Mouse (Mus musculus) retina, postnatal 1 day (tissue): ENCODE data around the gene Sox5.

Source experiments
- DNase-seq: peaks from one replicate; pipeline ENCODE4 v3.0.0-alpha.2; 2012

Sox5 gene

DNA sequence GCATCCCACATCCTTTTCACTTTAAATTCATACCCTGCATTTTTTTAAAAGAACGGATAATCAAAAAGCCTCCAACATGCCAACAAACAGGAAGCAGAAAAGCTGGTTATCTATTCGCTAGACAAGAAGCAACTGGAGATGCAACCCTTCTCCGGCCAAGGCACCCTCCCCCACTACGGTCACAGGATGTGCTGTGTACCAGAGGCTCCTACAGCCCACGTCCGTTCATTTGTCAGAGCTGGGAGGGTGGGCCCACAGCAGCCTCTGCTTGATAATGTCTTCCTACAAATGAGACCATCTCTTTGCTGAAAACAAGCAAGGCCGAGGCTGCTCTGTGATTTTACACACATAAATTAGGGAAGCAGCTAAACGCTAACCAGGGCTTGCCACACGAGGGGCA, 69.9 kb downstream of the Sox5 start:
- peak; percentile 33 for DNase-seq

GRCm38 (mm10) chr6:144710816-144711215, 71.0 kb downstream of the Sox5 start:
- no peak for DNase-seq

GRCm38 (mm10) chr6:144709614-144710180, 72.1 kb downstream of the Sox5 start:
- no peak for DNase-seq

GRCm38 (mm10) chr6:144708410-144708809, 73.4 kb downstream of the Sox5 start:
- DNase-seq = no peak

DNA sequence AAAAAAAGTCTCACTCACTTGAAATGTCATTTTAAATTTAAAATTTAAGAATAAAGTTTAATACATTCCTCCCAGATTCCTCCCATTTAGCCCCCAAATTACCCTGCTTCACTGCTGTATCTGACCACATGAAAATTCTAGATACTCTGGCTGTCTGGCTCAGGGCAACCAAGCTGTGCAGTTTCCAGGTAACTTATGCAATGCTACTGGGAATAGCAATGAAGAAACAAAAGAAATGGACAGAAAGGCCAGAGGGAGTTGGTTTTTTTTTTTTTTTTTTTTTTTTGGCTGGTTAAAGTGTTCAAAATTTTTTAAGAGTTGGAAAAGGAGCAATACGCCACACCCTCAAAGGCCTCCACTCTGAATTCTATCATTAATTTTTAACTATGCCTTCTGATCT, 73.8 kb downstream of the Sox5 start:
- DNase-seq = no peak

- DNase-seq = no peak
Measured at GRCm38 (mm10) chr6:144704962-144705361, 76.8 kb downstream of the Sox5 start.

- DNase-seq = no peak
Measured at GRCm38 (mm10) chr6:144695660-144696059, 86.1 kb downstream of the Sox5 start.

DNA sequence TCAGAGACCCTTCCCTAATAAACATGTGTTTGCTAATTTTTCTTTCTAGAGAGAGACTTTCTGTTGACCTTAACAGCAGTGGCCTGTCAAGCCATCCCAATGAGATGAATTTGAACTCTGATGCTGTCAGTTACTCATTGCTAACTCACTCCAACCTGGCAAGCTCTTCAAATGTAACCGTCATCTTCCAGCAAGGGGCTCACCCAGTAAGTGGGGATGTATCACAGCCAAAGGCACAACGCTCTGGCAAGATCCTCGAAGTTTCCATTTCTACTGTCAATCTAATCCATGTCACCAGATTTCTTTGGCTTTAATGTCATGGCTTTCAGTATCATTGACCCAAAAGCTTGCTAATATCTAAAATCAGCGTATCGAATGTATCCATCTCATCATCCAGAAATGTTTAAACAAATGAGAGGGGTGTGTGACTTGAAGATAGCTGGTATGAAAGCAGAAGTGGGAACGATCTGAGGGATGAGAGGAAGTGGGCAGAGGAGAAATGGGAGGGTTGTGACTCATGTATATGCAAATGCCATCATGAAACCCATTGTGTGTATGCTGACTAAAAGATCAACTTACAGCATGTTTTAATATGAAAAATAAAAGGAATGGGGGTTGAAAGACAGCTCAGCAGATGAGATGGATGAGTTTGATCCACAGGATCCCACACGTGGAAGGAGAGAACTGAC, 88.4 kb downstream of the Sox5 start:
- DNase-seq = no peak

DNA sequence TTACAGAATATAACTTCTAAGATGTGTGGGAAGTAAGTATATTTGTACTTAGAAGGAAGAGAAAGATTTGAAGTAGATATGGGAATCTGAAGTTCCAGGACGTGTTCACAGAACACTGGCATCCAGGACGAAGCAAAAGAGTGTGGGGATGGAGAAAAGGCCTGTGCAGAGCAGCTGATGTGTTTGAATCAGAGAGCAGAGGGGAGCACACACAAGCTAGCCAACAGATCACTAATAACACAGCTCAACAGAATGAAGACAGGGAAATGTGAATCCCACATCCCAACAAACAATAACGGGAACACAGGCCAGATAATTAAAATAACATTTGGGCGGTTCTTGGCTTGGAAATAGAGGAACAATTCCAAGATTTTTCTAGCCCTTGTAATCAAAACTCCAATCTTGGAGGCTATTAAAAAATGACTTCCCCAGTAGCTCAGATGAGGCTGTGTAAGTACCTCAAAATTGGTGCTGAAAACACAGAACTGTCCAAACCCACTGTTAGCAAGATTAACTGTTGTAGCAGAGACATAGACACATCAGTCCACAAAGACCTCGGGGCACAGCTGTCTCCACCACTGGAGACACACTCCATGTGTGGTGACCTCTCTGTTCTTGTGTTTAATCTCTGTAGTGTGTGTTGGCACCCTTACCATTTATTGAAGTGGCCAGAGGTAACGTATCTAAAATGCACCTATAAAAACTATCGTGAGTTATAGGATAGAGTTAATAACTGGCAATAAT, 90.3 kb downstream of the Sox5 start:
- no peak for DNase-seq

- no peak for DNase-seq
Measured at GRCm38 (mm10) chr6:144689076-144689475, 92.7 kb downstream of the Sox5 start.

GRCm38 (mm10) chr6:144687681-144688080, 94.1 kb downstream of the Sox5 start:
- DNase-seq = no peak

GRCm38 (mm10) chr6:144681045-144681789, 100.6 kb downstream of the Sox5 start:
- DNase-seq = no peak

DNA sequence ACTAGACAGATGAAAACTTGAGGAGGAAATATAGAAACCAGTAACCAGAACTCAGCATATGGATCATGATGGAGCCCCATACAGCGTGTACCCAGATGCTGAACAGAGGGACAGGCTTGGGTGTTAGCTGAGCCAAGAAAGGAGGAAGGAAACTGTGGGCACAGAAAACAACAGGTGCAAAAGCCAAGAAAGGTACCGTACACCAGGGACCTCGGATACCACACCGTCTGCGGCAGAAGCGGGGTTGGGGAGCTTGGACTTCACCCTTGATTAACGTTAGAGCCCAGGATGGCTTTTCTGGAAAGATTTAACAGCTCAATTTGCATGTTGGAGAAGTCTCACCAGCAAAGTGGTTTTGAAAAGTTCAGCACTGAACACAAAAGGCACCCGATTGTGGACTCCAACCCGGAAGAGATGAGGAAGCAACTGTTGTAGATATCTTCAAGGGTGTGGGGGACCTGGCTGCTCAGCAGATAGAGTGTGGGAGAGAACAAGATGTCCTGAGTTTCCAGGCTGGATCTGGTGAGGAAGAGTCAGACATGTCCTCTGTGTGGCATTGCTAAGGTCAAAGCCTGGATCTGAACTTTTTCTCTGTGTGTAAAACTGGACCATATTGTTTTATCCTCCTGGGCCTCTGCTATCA, 104.2 kb downstream of the Sox5 start:
- no peak for DNase-seq

DNA sequence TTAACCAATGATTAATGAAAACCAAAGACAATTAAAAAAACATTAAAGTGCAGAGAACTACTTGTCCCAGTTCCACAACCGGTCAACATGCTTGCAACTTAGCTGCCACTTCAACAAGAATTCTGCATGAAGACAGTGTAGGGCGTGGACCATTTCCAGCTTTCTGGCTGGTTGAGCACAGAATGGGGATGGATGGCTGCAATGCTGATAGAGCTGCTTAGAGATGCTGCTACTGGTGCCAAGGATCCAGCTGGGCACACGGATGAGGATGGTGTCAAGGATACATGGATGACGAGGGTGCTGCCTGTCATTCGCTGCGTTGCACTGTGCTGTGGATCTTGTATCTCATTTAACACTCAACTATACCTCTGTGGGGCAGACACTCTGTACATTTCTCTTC, 106.7 kb downstream of the Sox5 start:
- no peak for DNase-seq

GRCm38 (mm10) chr6:144673906-144674305, 107.9 kb downstream of the Sox5 start:
- no peak for DNase-seq

DNA sequence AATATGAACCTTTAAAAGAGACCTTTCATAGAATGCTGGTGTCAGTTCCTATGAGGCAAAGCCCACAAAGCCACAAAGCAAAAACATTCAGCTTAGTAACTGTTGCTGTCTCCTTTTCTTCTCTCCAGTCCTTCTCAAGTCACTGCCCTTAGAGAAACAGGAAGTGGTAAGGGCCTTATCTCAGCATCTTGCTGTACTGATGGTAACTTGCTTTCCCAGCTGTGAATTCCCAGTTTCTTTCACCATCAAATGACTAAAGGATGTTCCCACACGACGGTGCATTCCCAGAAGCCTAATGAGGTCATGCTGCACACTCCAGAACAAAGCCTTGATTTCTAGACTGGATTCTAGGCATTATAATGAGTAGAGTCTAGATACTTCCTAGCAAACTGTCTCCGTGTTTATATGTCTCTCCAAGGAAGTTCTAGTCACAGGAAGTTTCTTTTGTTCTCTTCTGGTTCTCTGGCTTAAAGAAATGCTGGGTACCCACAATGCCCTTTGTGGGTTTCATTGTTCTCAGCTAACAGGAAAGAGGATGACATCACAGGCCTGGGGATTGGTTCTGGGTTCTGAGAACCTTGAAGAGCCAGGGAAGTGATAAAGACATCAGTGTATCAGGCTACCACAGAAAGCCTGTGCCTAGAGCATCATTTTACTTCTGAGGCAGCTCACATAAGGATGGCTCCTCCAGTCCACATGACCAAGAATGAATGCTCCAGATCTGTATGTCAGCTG, 111.2 kb downstream of the Sox5 start:
- peak; percentile 39 for DNase-seq

DNA sequence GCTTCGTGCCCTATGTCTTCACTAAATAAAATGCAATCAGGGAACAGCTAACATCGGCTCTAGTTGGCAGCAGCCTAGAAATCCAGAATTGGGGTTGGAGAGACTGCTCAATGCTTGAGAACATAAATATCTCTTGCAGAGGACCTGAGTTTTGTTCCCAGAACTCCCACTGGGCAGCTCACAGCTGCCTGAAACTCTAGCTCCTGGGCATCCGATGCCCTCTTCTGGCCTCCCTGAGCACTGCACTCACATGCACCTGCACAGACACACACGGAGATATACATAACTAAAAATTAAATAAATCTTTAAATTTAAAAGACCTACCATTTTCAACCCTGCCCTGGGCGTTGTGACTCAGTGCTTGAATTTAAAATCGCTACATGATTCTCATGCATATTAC, 115.2 kb downstream of the Sox5 start:
- no peak for DNase-seq

GRCm38 (mm10) chr6:144664765-144665164, 117.0 kb downstream of the Sox5 start:
- DNase-seq = no peak

DNA sequence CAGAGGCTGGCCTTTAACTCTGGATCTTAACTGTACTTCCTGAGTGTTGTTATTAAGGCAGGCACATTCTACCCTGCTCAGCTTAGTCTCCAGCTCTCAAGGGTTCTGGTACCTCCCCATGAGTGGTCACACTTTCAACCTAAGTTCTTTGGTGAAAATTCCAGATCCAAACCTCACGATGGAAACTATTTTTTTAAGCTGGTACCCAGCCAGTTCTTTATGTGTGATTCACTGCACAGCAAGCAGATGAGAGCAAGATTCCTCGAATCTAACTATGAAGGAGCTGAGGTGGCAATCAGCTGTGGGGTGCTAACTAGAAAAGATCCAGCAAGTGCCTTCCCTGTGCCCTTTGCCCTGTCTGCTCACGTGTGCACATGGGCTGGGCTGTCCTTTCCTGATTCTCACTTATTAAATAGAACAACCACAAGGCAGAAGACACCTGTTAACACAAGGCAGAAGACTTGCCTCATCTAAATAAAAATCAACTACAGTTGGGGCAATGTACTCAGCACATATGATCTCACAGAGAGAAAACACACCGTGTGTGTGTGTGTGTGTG, 118.2 kb downstream of the Sox5 start:
- DNase-seq = no peak

DNA sequence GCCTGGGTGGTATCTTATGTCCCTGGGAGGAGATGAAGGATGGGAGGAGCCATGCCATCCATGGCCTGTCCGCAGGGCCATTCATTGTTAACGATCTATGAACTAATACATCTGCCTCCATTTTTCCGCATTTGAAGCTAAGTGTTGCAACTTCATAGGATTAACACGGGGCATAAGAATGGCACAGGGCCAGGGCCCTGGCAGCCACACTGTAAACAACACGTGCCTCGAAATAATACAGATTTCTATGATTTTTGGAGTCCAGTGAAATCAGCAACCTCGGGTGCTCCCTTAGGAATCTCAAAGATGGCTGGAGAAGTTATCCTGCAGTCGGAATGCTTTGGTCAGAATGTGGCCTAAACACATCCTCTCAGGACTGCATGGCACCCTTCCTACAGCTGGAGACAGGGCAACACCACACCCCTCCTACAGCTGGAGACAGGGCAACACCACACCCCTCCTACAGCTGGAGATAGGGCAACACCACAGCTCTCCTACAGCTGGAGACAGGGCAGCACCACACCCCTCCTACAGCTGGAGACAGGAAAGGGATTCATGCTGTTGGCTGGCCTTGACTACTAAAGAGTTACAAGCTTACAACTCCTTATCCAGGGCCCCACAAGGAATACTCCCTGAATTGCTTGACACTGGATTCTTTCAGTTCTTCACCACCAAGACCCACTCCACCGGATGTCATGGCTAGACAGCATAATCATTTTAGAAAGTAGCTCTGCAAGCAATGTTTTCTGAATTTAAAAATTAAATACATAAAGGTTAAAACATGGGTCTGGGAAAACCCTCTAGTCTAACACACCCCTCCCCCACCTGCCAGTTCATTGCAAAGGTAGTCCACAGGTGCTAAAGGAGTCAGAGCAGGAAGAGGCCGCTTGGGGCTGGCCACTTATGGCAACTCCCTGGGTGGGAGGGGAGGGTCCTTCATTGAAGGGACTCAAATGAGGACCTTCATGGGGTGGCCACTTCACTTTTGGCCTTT, 122.4 kb downstream of the Sox5 start:
- no peak for DNase-seq

- peak; percentile 61 for DNase-seq
Measured at GRCm38 (mm10) chr6:144652876-144653275, 128.9 kb downstream of the Sox5 start.
